Mouse (Mus musculus) small intestine, adult 2 months (tissue): ENCODE results near the gene Hist1h4f. TPM values are rescaled to one million over a fixed set of nuclear protein-coding genes. Genes with fewer than 3 reads are reported as not detected.
A peak's percentile ranks its signal among the peaks of the same experiment; 100 is the strongest.
"Not testable (repeated sequence)": the region's sequence is repeated elsewhere in the genome, so short reads cannot be mapped to it uniquely, and the experiment has no call there.

ENCODE experiments used
- H3K27ac ChIP-seq: fragments of 200-500 bp; 2 replicates; pipeline ENCODE4 v1.5.1; 2012; ENCODE audit warnings: low read depth, low read length, control low read depth, inconsistent platforms; ENCODE audit not compliant: insufficient read depth
- H3K27me3 ChIP-seq: fragments of 200-500 bp; 2 replicates; pipeline ENCODE4 v1.6.1; 2012; ENCODE audit warnings: mild to moderate bottlenecking, moderate library complexity, low read length, inconsistent platforms; ENCODE audit not compliant: control insufficient read depth, insufficient read depth
- H3K36me3 ChIP-seq: fragments of 200-500 bp; 2 replicates; pipeline ENCODE4 v1.6.1; 2012; ENCODE audit warnings: mild to moderate bottlenecking, low read length, control low read depth, inconsistent platforms; ENCODE audit not compliant: control insufficient read depth, insufficient read depth
- H3K4me1 ChIP-seq: fragments of 200-500 bp; 2 replicates; pipeline ENCODE4 v1.6.1; 2012; ENCODE audit warnings: low read length, inconsistent platforms, mixed read lengths; ENCODE audit not compliant: control insufficient read depth, insufficient read depth, insufficient read length
- H3K4me3 ChIP-seq: fragments of 200-500 bp; 2 replicates; pipeline ENCODE4 v1.5.1; 2012; ENCODE audit warnings: low read depth, mild to moderate bottlenecking, control low read depth, inconsistent platforms, low read length, moderate library complexity
- CTCF ChIP-seq: fragments of 200-500 bp; IDR thresholded peaks from 2 replicates; pipeline ENCODE4 v1.5.1; 2012; ENCODE audit warnings: low read depth, mild to moderate bottlenecking, control low read depth, inconsistent platforms, low read length, moderate library complexity, mixed read lengths; ENCODE audit not compliant: insufficient replicate concordance, insufficient read length; ENCODE audit errors: extremely low read depth
- POLR2A ChIP-seq: fragments of 200-500 bp; IDR thresholded peaks from 2 replicates; pipeline ENCODE4 v1.6.1; 2012; ENCODE audit warnings: low read depth, mild to moderate bottlenecking, control low read depth, inconsistent platforms, low read length, moderate library complexity
- WGBS: fragments of 180-500 bp; shearing (Covaris S2); methylation state at CpG from one replicate; pipeline ENCODE4 v1.1.7; 2018; 5-methylcytosine and 5-hydroxymethylcytosine counted together
- polyA plus RNA-seq: library from polyadenylated mRNA; depleted of rRNA; stranded (reverse); fragments of >200 nt; gene quantifications from 2 replicates; pipeline ENCODE4 v1.2.3, GENCODE M21; 2012

Hist1h4f gene
- polyA plus RNA-seq, 1 experiment: 13.6 TPM

DNA sequence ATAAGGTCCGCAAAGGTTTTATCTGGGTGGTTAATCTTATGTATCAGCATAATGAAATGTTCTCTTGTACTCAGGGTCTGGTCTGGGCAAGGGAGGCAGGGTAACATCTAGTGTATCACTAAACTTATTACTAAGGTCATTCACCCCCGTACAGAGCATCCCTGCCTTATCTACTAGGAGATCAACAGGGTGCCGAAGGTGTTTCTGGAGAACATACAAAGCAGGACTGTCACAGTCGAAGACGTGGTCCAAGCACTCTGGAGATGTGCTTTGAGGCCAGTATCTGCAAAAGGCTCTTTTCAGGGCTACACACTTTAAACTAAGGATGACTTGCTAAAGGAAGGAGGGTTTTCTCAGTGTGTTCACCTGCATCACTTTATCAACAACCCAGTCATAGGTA is 4.8 kb downstream of the Hist1h4f start:
- TF ChIP-seq CTCF (no peak), POLR2A (no peak)
- Histone ChIP-seq H3K4me1 (peaks cover 2% of the 10 kb centered on the region; the same call in 1 of the 2 replicates), H3K27me3 (no peaks in the 10 kb centered on the region), H3K36me3 (no peaks in the 10 kb centered on the region), H3K4me3 (no peak overlapping the region), H3K27ac (no peak overlapping the region)
- 82% methylated on average over 5 of the region's 5 CpGs for WGBS

DNA sequence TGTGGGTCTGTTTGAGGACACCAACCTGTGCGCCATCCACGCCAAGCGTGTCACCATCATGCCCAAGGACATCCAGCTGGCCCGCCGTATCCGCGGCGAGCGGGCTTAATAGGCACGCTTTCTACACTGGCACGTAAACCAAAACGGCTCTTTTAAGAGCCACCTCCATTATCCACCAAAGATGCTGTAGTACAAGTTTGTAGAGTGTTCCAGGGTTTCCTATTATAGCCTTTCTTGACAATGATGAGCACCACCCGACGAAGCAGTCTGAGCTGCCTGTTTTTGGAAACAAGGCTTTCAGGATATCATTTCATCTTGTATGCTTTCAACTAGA is 6.7 kb downstream of the Hist1h4f start:
- H3K27ac ChIP-seq: peak overlapping the region; percentile 89
- 0% methylated on average over 13 of the region's 14 CpGs for WGBS

DNA sequence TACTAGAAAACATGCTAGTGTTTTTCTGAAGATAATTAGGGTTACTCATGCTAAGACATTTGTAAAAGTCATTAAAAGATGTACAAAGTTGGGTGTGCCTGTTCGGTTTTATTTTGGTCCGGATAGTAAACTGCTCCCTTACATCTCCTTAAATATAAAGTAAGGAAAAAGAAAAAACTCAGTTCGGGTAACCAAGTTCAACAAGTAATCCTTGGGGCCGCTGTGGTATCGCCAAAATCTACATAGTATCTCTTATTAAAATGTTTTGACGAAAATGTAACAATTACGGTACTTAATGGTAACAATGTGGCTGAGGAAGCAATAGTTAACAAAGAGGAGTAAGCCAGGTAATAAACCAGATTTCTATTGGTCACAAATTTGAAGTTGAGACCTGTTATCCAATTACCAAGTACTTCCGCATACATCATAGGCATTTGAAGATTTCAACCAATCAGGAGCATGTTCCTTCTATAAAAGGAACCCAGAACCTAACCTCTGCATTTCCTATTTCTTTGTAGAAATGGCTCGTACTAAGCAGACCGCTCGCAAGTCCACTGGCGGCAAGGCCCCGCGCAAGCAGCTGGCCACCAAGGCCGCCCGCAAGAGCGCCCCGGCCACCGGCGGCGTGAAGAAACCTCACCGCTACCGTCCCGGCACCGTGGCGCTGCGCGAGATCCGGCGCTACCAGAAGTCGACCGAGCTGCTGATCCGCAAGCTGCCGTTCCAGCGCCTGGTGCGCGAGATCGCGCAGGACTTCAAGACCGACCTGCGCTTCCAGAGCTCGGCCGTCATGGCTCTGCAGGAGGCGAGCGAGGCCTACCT is 7.3 kb downstream of the Hist1h4f start, which contains the start of gene Hist1h3f:
TSS of gene Hist1h3f (plus strand) at position 88 of the 822 bp plus-strand sequence.
- H3K27me3 ChIP-seq: no peaks in the 10 kb centered on the region
- no peak for TF ChIP-seq CTCF
- TF ChIP-seq POLR2A: peak; percentile 90
- H3K36me3 ChIP-seq: no peaks in the 10 kb centered on the region
- under 1% methylated on average over 30 of the region's 45 CpGs for WGBS
- peak within 1 kb of the TSS; percentile 95 for H3K4me3 ChIP-seq
- H3K27ac ChIP-seq: peak within 1 kb of the TSS; percentile 92
- peaks cover 2% of the 10 kb centered on the region; the same call in 1 of the 2 replicates for H3K4me1 ChIP-seq

More for the DNA sequence above, 6.7 kb downstream of the Hist1h4f start:
- H3K4me3 ChIP-seq: peak overlapping the region; percentile 95
- not testable (repeated sequence) for H3K4me1 ChIP-seq, H3K36me3 ChIP-seq, H3K27me3 ChIP-seq

DNA sequence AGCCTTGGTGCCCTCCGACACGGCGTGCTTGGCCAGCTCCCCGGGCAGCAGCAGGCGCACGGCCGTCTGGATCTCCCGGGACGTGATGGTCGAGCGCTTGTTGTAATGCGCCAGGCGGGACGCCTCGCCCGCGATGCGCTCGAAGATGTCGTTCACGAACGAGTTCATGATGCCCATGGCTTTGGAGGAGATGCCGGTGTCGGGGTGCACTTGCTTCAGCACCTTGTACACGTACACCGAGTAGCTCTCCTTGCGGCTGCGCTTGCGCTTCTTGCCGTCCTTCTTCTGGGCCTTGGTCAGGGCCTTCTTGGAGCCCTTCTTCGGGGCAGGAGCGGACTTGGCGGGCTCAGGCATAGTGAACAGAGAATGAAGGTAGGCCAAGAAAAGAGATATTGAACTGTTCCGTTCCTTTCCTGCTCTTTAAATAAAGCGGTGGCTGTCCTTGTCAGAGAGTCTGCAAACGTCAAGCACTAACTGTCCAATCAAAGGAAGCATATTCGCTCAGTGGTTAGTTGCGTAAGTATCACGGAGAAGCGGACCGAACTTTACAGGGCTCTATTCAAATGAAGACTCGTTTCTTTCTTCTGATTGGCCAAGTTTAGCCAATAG is 8.3 kb downstream of the Hist1h4f start, which contains the start of gene Hist1h2bh:
TSS of gene Hist1h2bh (minus strand) at position 394 of the 609 bp plus-strand sequence.
- TF ChIP-seq POLR2A: peak; percentile 53; the same call in 1 of the 2 replicates
- Histone ChIP-seq H3K4me3 (peak within 1 kb of the TSS; percentile 92), H3K27ac (peak within 1 kb of the TSS; percentile 92)
- H3K36me3 ChIP-seq, H3K27me3 ChIP-seq, H3K4me1 ChIP-seq: not testable (repeated sequence)
- under 1% methylated on average over 36 of the region's 42 CpGs for WGBS

DNA sequence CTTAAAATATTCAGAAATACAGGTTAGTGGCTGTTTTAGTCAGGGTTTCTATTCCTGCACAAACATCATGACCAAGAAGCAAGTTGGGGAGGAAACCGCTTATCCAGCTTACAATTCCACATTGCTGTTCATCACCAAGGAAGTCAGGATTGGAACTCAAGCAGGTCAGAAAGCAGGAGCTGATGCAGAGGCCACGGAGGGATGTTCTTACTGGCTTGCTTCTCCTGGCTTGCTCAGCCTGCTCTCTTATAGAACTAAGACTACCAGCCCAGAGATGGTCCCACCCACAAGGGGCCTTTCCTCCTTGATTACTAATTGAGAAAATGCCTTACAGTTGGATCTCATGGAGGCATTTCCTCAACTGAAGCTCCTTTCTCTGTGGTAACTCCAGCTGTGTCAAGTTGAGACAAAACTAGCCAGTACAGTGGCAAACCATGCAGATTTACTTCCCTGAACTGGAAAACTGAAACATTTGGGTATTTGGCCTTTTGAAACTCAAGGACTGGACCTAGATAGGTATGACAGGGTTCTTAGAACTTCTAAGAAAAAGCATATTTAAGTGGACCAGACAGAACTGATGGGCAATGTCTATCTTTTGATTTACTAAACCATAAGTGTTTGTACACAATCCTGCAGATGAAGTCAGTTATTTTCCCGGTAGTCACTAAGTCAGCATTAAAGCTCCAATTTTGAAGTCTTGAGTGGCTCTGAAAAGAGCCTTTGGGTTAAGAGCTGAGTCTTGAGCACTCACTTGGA is 9.0 kb downstream of the Hist1h4f start:
- H3K36me3 ChIP-seq, H3K27me3 ChIP-seq, H3K4me1 ChIP-seq: not testable (repeated sequence)
- Histone ChIP-seq H3K4me3 (peak overlapping the region; percentile 92), H3K27ac (peak overlapping the region; percentile 92)
- 14% methylated on average over 3 of the region's 3 CpGs for WGBS

DNA sequence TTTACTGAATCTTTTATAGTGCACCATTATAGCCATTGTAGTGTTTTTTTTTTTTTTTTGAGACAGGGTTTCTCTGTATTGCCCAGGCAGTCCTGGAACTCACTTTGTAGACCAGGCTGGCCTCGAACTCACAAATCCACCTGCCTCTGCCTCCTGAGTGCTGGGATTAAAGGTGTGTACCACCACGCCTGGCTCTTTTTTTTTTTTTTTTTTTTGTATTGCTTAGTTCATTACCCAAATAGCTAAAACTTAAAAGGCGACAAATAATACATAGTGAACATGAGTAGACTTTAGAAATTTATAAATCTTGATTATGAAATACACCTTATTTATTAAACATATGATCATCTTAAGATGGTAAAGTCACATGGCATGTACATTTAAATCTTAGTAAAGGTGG is 10.0 kb downstream of the Hist1h4f start:
- H3K27ac ChIP-seq: no peak overlapping the region
- 83% methylated on average over 3 of the region's 3 CpGs for WGBS
- H3K4me1 ChIP-seq: peaks cover 3% of the 10 kb centered on the region; the same call in 1 of the 2 replicates
- no peaks in the 10 kb centered on the region for H3K36me3 ChIP-seq
- no peaks in the 10 kb centered on the region for H3K27me3 ChIP-seq
- no peak overlapping the region for H3K4me3 ChIP-seq
- TF ChIP-seq POLR2A (no peak), CTCF (no peak)

DNA sequence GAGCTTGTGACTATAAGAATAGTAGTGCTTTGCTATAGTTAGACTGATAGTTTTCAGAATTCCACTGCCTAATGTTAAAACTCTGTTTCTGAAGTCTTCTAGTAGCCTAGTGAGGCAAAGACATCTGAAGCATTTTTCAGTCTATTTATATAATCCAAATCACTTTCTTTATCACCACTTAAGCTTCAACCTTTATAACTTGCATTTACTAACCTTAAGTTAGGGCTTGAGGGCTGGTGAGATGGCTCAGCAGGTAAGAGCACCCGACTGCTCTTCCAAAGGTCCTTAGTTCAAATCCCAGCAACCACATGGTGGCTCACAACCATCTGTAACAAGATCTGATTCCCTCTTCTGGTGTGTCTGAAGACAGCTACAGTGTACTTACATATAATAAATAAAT is 11.6 kb downstream of the Hist1h4f start:
- not testable (repeated sequence) for H3K4me1 ChIP-seq, H3K4me3 ChIP-seq, H3K27ac ChIP-seq, H3K27me3 ChIP-seq, H3K36me3 ChIP-seq
- 76% methylated on average over 1 of the region's 1 CpGs for WGBS
